Mouse (Mus musculus) midbrain, embryonic 10.5 days (tissue): ENCODE data around the gene Pthlh. TPM values are rescaled to one million over a fixed set of nuclear protein-coding genes. Genes with fewer than 3 reads are reported as not detected.
"Not testable (repeated sequence)": the region's sequence is repeated elsewhere in the genome, so short reads cannot be mapped to it uniquely, and the experiment has no call there.

Experiments used
- DNase-seq: peaks from one replicate; pipeline ENCODE4 v3.0.0-alpha.2; 2017; ENCODE audit warnings: low spot score
- H3K27ac ChIP-seq: fragments of 300-500 bp; sonication (generic); replicated peaks from 2 replicates; pipeline ENCODE4 v1.5.1; 2016; ENCODE audit warnings: mild to moderate bottlenecking
- H3K27me3 ChIP-seq: fragments of 300-500 bp; sonication (generic); 2 replicates; pipeline ENCODE4 v1.6.1; 2016; ENCODE audit warnings: low read depth, mild to moderate bottlenecking; ENCODE audit not compliant: poor library complexity, severe bottlenecking
- H3K36me3 ChIP-seq: fragments of 300-500 bp; sonication (generic); 2 replicates; pipeline ENCODE4 v1.6.1; 2016; ENCODE audit warnings: mild to moderate bottlenecking, moderate library complexity
- H3K4me1 ChIP-seq: fragments of 300-500 bp; sonication (generic); 2 replicates; pipeline ENCODE4 v1.6.1; 2016
- H3K4me3 ChIP-seq: fragments of 300-500 bp; sonication (generic); 2 replicates; pipeline ENCODE4 v1.5.1; 2016; ENCODE audit warnings: mild to moderate bottlenecking, moderate library complexity
- H3K9me3 ChIP-seq: fragments of 300-500 bp; sonication (generic); replicated peaks from 2 replicates; pipeline ENCODE4 v1.6.1; 2016; ENCODE audit warnings: mild to moderate bottlenecking
- WGBS: fragments of 180-500 bp; shearing (Covaris S2); methylation state at CpG from one replicate; pipeline ENCODE4 v1.1.7; 2016; 5-methylcytosine and 5-hydroxymethylcytosine counted together
- polyA plus RNA-seq: library from polyadenylated mRNA; unstranded; fragments of >200 nt; fragmentation: Nextera tagmentation; extraction: Ambion mirVana; gene quantifications from 2 replicates; pipeline ENCODE4 v1.2.1, GENCODE M21; 2016

The Pthlh gene
- 0.42 and 0.46 TPM in 2 replicates for polyA plus RNA-seq

DNA sequence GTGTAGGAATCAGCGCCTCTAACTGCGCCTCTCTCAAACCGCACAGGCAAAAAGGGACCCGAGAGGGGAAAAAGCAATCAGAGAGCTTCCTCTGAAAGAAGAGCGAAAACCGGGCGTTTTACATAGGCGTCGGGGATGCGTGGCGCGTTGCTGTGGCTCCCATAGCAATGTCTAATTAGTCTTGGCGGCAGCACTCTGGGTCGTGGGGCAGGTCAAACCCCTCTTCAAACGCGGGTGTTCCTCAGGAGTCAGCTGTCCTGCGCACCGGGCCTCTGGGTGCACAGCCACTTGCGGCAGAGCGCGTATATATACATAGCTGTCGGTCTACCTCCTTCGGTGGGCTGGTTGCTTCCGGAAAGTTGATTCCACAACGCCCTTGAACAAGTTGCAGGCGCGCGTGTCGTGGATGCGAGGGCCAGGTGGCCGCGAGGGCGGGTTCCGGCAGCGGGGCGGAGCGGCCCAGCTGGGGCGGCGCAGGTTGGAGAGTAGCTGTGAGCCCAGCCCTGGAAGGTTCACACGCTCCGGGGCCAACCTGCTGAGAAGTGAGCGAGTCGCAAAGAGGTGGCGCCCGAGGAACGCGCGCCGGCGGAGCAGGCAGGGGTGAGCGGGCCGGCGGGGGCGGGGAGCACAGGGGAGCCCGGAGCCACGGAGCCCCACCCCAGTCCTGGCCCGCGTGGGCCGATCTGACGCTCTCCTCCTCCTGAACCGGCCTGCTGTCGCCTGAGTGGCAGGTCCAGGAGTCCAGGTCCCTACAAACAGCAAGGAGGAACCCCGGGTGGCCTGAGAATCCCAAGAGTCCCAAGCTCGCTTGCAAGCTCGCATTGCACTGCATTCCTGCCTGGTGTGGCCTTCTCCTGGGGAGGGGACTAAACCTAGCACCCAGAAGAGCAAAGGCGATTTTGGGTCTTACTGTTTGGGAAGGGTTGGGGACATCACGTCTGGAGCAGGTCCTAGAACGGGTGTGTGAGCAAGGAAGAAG, at the start of gene Pthlh:
Gene Pthlh (minus strand): TSS at position 597 of the 979 bp plus-strand sequence.
- Histone ChIP-seq H3K27me3 (peaks cover 84% of the 10 kb centered on the region), H3K4me1 (peaks cover 25% of the 10 kb centered on the region), H3K36me3 (no peaks in the 10 kb centered on the region), H3K9me3 (no peaks in the 10 kb centered on the region), H3K27ac (peak within 1 kb of the TSS; percentile 33; the same call in 1 of the 2 replicates), H3K4me3 (peak within 1 kb of the TSS; percentile 66)
- under 1% methylated on average over 68 of the region's 68 CpGs for WGBS
- peak; percentile 70 for DNase-seq

DNA sequence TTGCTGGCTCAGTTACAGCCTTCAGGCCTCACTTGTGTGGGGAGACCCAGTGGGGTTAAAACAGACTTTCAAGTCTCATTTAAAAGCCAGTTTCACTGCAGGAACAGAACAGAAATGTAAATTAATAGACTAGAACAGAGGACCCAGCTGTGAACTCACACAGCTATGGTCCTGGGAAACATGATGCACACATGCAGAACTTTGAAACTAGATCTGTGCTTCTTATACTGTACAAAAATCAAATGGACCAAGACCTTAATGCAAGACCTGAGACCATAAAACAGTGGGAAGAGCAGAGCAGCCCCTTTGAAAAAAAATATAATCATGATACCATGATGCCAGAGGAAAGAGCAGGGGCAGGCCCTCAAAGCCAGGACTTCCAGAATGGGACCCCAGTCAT, 49.3 kb upstream of the Pthlh start:
- no peak overlapping the region for H3K27ac ChIP-seq
- DNase-seq: no peak
- 0 out of 2 replicates have a peak, but pooled peaks cover 3% of the 10 kb centered on the region for H3K4me1 ChIP-seq
- no peaks in the 10 kb centered on the region for H3K9me3 ChIP-seq
- H3K4me3 ChIP-seq: no peak overlapping the region
- no peaks in the 10 kb centered on the region for H3K27me3 ChIP-seq
- no peaks in the 10 kb centered on the region for H3K36me3 ChIP-seq

DNA sequence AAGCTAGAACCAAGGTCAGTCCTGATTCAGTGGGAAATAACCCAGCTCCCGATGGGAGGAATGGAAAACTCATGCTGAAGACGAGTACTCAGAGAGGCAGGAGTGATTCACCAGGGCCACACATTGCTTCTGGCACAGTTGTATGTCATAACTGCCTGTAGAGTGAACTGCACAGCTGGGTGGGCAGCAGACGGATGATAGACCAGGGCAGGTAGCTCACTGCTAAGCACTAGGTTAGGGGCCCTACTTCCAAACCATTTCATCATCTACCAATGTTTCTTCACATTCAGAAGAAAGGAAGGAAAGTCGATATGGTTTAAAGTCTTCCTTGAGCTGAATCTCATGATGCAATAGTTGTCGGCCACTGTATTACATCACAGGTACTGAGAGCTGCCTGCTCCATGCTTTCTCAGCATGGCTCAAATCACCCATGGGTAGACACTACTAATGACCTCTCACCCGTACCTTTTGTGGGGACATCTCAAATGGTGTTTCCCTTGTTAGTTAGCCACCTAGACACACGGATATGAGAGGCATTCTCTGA, 46.5 kb upstream of the Pthlh start:
- no peaks in the 10 kb centered on the region for H3K36me3 ChIP-seq
- H3K27ac ChIP-seq: no peak overlapping the region
- H3K9me3 ChIP-seq: no peaks in the 10 kb centered on the region
- H3K27me3 ChIP-seq: no peaks in the 10 kb centered on the region
- no peaks in the 10 kb centered on the region for H3K4me1 ChIP-seq
- no peak overlapping the region for H3K4me3 ChIP-seq
- DNase-seq: no peak
- 84% methylated on average over 7 of the region's 7 CpGs for WGBS

DNA sequence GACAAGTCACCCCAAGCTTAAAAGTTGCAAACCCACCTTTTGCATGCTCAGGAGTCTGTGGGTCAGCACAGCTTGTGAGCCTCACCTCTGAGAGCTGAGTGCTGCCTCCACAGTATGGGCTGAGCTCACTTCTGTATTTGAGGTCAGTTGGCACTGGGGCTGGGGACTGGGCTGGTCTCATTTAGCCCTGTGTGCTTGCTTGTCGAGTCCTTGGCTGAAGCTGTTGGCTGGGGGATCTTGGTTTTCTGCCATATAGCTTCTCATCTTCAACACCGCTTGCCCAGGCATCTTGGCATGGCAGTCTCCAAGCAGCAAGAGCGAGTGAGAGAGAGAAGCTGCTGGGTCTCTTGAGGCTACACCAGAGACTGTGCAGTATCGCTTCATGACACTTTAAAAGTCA, 46.1 kb upstream of the Pthlh start:
- no peak overlapping the region for H3K27ac ChIP-seq
- WGBS: 84% methylated on average over 4 of the region's 4 CpGs
- no peaks in the 10 kb centered on the region for H3K9me3 ChIP-seq
- H3K27me3 ChIP-seq: no peaks in the 10 kb centered on the region
- H3K4me3 ChIP-seq: no peak overlapping the region
- no peak for DNase-seq
- no peaks in the 10 kb centered on the region for H3K4me1 ChIP-seq
- H3K36me3 ChIP-seq: no peaks in the 10 kb centered on the region

DNA sequence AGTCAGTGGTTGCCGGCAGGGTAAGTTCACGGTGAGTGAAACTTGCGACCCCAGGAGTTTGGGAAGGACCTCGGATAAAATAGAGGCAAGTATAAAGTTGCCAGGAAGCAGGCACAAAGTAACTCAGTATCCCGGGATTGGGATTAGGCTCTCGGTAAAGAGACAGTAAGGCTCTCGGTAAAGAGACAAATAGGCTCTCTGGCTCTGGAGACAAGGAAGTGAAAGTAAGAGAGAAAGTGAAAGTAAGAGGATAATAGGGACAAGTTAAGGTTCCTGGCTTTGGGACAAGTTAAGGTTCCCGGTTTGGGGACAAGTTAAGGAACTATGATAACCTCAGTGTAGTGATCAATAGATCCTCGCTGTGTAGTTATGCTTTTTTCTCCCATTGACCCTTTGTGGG, 40.3 kb upstream of the Pthlh start:
- not testable (repeated sequence) for H3K4me3 ChIP-seq, H3K36me3 ChIP-seq, H3K4me1 ChIP-seq, H3K9me3 ChIP-seq, H3K27ac ChIP-seq, H3K27me3 ChIP-seq, DNase-seq
- WGBS: 79% methylated on average over 7 of the region's 9 CpGs

DNA sequence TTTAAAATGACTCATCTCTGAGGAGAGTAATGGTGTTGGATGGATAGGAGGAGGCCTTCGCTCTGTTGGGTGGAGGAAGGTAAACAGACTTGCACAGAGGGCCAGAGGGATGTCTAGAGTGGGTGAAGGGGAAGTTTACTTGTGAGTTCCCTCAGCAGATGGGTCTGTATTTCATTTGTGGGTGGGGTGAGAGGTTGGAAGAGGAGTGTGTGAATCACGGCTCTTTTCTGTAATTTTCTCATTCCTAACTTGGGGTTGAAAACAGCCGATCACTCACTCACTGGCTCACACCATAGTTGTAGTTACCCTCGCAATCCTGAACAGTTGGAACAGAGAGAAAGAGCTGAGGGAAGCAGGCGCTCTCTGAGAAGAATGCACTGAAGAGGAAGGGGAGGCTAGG, 35.6 kb upstream of the Pthlh start:
- H3K9me3 ChIP-seq: no peaks in the 10 kb centered on the region
- no peaks in the 10 kb centered on the region for H3K27me3 ChIP-seq
- DNase-seq: no peak
- H3K4me3 ChIP-seq: no peak overlapping the region
- no peaks in the 10 kb centered on the region for H3K4me1 ChIP-seq
- WGBS: 85% methylated on average over 5 of the region's 5 CpGs
- no peak overlapping the region for H3K27ac ChIP-seq
- no peaks in the 10 kb centered on the region for H3K36me3 ChIP-seq

DNA sequence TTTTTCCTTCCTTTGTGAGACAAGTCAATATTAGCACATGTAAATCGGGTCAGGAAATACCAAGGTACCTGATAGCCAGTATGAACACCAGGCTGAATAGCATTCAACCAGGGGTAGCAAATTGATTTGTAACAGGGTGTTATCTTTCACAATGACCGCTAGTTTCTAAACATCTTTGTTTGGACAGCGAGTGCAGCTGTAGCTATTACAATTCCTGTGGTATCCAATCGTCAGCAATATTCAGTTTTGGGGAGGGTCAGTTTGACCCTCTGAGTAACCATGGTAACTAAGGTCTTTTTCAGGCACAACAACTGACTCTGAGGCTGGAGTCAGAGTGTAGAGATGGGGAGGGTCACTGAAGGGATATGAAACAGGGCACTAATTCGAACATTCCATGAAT, 15.3 kb upstream of the Pthlh start:
- peaks cover 10% of the 10 kb centered on the region for H3K9me3 ChIP-seq
- no peak overlapping the region for H3K4me3 ChIP-seq
- peaks cover 13% of the 10 kb centered on the region for H3K4me1 ChIP-seq
- H3K36me3 ChIP-seq: no peaks in the 10 kb centered on the region
- no peak overlapping the region for H3K27ac ChIP-seq
- H3K27me3 ChIP-seq: peaks cover 3% of the 10 kb centered on the region; the same call in 1 of the 2 replicates
- DNase-seq: no peak
- WGBS: 54% methylated on average over 5 of the region's 5 CpGs

DNA sequence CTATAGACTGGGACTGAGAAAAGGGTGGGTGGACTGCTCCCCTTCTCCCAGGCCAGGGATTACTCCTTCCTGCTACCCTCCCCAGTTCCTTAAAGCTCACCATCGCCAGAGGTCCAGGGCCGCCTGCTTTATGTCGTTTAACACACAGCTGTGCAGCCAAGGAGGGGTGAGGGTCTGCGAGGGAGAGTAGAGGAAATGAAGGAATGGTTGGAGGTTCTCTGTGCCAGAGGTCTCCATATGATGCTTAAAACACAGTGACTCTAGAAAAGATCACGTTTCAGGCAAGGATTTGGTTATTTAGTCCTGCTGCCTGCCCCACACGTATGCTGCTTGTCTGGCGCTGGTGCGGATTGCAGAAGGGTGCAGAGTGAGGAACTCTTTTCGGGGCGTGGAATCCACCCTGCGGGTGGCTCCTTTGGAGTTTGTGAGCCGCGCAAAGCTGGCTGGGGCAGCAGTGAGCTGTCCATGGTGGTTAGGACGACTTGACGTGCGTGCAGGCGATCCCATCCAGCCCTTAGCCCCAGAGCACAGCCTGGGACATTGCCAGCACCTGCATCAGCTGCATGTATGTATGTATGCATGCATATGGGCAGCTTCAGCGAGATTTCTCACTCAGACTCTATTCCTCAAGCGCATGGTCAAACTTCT, 4.3 kb upstream of the Pthlh start:
- peak; percentile 36 for DNase-seq
- H3K4me1 ChIP-seq: peaks cover 18% of the 10 kb centered on the region
- 5% methylated on average over 19 of the region's 19 CpGs for WGBS
- H3K27ac ChIP-seq: no peak overlapping the region
- H3K4me3 ChIP-seq: no peak overlapping the region
- no peaks in the 10 kb centered on the region for H3K36me3 ChIP-seq
- H3K9me3 ChIP-seq: no peaks in the 10 kb centered on the region
- peaks cover 59% of the 10 kb centered on the region for H3K27me3 ChIP-seq

DNA sequence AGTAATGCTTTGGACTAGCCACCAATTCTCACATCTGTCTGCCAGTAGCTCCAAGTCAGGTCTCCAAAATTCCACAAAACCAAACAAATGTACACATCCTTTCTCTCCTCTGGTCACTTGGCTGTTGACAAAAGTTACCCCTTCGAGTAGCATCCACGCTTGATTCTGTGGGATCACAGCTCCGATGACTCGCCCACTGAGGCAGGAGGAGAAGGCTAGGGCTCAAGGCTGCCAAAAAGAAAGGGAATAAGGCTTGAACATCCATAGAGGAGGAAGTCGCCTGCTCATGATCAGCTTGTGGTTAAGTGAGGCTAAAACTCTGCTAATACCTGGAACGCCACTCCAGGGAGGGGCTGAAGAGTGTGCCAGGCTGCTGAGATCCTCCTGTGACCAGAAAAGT, 2.5 kb upstream of the Pthlh start:
- H3K27ac ChIP-seq: no peak overlapping the region
- H3K27me3 ChIP-seq: peaks cover 77% of the 10 kb centered on the region
- H3K4me1 ChIP-seq: peaks cover 25% of the 10 kb centered on the region
- no peak overlapping the region for H3K4me3 ChIP-seq
- DNase-seq: no peak
- 85% methylated on average over 6 of the region's 6 CpGs for WGBS
- no peaks in the 10 kb centered on the region for H3K36me3 ChIP-seq
- H3K9me3 ChIP-seq: no peaks in the 10 kb centered on the region

DNA sequence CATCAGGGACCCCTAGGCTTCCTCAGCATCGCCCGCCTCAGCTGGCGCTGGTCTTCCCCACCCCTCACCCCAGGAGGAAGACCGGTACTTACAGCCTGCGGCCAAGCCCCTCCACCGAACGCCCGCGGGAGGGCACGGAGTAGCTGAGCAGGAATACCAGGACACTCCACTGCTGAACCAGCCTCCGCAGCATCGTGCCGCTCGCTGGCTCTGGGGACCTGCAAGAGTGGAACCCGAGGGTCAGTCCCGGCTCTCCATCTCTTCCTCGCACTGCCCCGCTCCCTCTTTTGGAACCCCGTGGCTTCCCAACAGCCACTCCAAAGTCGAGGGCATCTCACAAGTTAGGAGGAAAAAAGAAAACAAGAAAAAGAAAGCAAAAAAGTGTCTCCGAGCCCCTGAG, 805 bp downstream of the Pthlh start:
- Histone ChIP-seq H3K4me3 (peak overlapping the region; percentile 66), H3K4me1 (peaks cover 20% of the 10 kb centered on the region), H3K27me3 (peaks cover 77% of the 10 kb centered on the region), H3K27ac (no peak overlapping the region), H3K9me3 (no peaks in the 10 kb centered on the region), H3K36me3 (no peaks in the 10 kb centered on the region)
- DNase-seq: peak; percentile 58
- WGBS: under 1% methylated on average over 21 of the region's 21 CpGs

DNA sequence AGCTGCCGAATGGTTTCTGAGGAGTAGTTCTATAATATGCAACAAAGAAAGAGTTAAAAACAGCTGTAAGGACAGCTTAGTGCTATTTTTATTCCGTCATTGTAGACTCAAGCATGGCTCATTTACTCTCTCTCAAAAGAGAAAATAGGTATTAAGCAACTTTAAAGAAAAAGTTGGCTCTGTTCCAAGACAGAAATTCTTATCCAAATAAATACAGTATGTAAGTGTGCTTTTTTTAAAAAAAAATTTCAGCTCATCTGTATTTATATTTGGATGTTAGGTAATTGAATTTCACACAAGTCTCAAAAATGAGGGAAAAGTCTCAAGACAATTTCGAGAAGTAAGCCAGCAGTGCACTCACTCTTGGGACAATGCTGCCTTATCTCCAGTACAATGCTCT, 2.4 kb downstream of the Pthlh start:
- 63% methylated on average over 3 of the region's 3 CpGs for WGBS
- no peak overlapping the region for H3K27ac ChIP-seq
- H3K4me1 ChIP-seq: peaks cover 18% of the 10 kb centered on the region
- no peak overlapping the region for H3K4me3 ChIP-seq
- no peak for DNase-seq
- H3K36me3 ChIP-seq: no peaks in the 10 kb centered on the region
- no peaks in the 10 kb centered on the region for H3K9me3 ChIP-seq
- H3K27me3 ChIP-seq: peaks cover 62% of the 10 kb centered on the region

DNA sequence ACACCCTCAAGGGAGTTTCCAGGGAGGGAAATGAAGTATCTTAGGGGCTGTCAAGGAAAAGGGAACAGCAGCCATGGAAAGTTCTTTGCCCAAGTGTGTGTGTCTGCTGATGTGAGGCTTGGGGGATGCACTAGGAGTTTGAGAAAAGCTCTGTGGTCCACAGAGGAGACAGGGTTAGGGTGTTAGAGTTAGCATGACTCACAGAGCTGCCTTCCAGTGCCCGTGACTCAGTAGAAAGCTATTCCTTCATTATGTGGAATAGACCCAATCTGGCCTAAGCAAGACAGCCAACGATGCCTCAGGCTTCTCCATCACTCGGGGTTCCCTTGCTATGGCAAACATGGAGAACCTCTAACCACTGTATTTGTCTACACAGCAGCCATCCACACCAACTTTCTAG, 3.2 kb downstream of the Pthlh start:
- Histone ChIP-seq H3K4me1 (peaks cover 18% of the 10 kb centered on the region), H3K4me3 (no peak overlapping the region), H3K9me3 (no peaks in the 10 kb centered on the region), H3K27me3 (peaks cover 53% of the 10 kb centered on the region), H3K27ac (no peak overlapping the region), H3K36me3 (no peaks in the 10 kb centered on the region)
- WGBS: 74% methylated on average over 3 of the region's 3 CpGs
- DNase-seq: no peak

DNA sequence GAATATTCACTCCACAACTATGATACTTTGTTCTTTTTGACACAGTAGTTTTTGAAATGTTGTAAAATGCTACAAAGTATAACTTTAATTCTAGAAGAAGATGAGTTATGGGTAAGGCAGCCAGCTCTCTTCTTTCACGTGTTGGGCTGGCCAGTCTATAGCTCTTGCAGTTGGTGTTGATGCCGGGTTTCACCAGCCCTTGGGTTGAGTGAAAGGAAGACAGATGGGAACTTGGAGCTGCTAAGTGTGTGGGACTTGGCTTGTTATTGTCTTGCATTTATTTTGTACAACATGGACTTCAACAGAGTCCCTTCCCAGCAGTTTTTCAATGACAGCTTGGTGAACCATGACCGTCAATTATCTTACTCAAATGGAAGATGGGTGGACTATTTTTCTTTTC, 16.2 kb downstream of the Pthlh start:
- H3K9me3 ChIP-seq: no peaks in the 10 kb centered on the region
- WGBS: 83% methylated on average over 3 of the region's 3 CpGs
- no peaks in the 10 kb centered on the region for H3K4me1 ChIP-seq
- H3K27ac ChIP-seq: no peak overlapping the region
- H3K4me3 ChIP-seq: no peak overlapping the region
- H3K36me3 ChIP-seq: no peaks in the 10 kb centered on the region
- H3K27me3 ChIP-seq: no peaks in the 10 kb centered on the region
- no peak for DNase-seq
